Mouse (Mus musculus) kidney, adult 2 months (tissue): Measurements from ENCODE around the gene Zdhhc13.

Experiments
- CTCF ChIP-seq: fragments of 200-500 bp; conservative IDR thresholded peaks from 2 replicates; pipeline ENCODE4 v1.5.1; 2011; ENCODE audit warnings: low read depth, mild to moderate bottlenecking, control low read depth, low read length, moderate library complexity, mixed read lengths; ENCODE audit not compliant: insufficient read depth, insufficient read length
- POLR2A ChIP-seq: fragments of 200-500 bp; IDR thresholded peaks from one replicate; pipeline ENCODE4 v1.6.1; 2011; ENCODE audit warnings: low read depth, low read length, control low read depth

- TF ChIP-seq POLR2A = no peak
- TF ChIP-seq CTCF = no peak
These were observed 81.9 kb downstream of the Zdhhc13 start for GRCm38 (mm10) chr7:48870579-48871180.
